Mouse (Mus musculus) intestine, embryonic 16.5 days (tissue): Measurements from ENCODE around the gene Camta1. TPM values are rescaled to one million over a fixed set of nuclear protein-coding genes. Genes with fewer than 3 reads are reported as not detected.

Source experiments
- ATAC-seq: fragments of 200-750 bp; cut with Nextera tagmentation; 2 replicates; pipeline ENCODE4 v1.8.0; 2017; ENCODE audit warnings: moderate TSS enrichment, moderate library complexity
- H3K27ac ChIP-seq: fragments of 300-500 bp; sonication (generic); 2 replicates; pipeline ENCODE4 v1.5.1; 2014; ENCODE audit warnings: mild to moderate bottlenecking, low read length
- H3K27me3 ChIP-seq: fragments of 300-500 bp; sonication (generic); replicated peaks from 2 replicates; pipeline ENCODE4 v1.6.1; 2014; ENCODE audit warnings: low read length, control low read depth, mixed read lengths; ENCODE audit not compliant: control insufficient read depth, insufficient read depth
- H3K36me3 ChIP-seq: fragments of 300-500 bp; sonication (generic); 2 replicates; pipeline ENCODE4 v1.6.1; 2014; ENCODE audit warnings: low read length, control low read depth; ENCODE audit not compliant: control insufficient read depth, insufficient read depth
- H3K4me1 ChIP-seq: fragments of 300-500 bp; sonication (generic); 2 replicates; pipeline ENCODE4 v1.6.1; 2014; ENCODE audit warnings: low read length, control low read depth, mixed read lengths; ENCODE audit not compliant: control insufficient read depth, insufficient read depth
- H3K4me2 ChIP-seq: fragments of 300-500 bp; sonication (generic); 2 replicates; pipeline ENCODE4 v1.6.1; 2014; ENCODE audit warnings: low read depth, low read length, control low read depth
- H3K4me3 ChIP-seq: fragments of 300-500 bp; sonication (generic); 2 replicates; pipeline ENCODE4 v1.5.1; 2014; ENCODE audit warnings: mild to moderate bottlenecking, low read length
- H3K9ac ChIP-seq: fragments of 300-500 bp; sonication (generic); 2 replicates; pipeline ENCODE4 v1.6.1; 2014; ENCODE audit warnings: low read depth, low read length
- H3K9me3 ChIP-seq: fragments of 300-500 bp; sonication (generic); 2 replicates; pipeline ENCODE4 v1.6.1; 2016; ENCODE audit warnings: low read length, control low read depth; ENCODE audit not compliant: control insufficient read depth
- WGBS: fragments of 180-500 bp; shearing (Covaris S2); extraction: QIAGEN DNeasy Blood & Tissue Kit; methylation state at CpG from one replicate; pipeline ENCODE4 v1.1.7; 2014; 5-methylcytosine and 5-hydroxymethylcytosine counted together
- polyA plus RNA-seq: library from polyadenylated mRNA; unstranded; fragments of >200 nt; fragmentation: Nextera tagmentation; extraction: Ambion mirVana; gene quantifications from 2 replicates; pipeline ENCODE4 v1.2.1, GENCODE M21; 2015

The Camta1 gene
- polyA plus RNA-seq, 1 experiment from 2014 or later = 69.1 TPM

GRCm38 (mm10) chr4:151088819-151089218 is 772.9 kb downstream of the Camta1 start:
- H3K27me3 ChIP-seq = no peaks in the 10 kb centered on the region
- no peaks in the 10 kb centered on the region for H3K9me3 ChIP-seq
- no peak for ATAC-seq
- H3K27ac ChIP-seq = no peak overlapping the region
- no peak overlapping the region for H3K9ac ChIP-seq
- no peak overlapping the region for H3K4me2 ChIP-seq
- 85% methylated on average over 14 of the region's 14 CpGs for WGBS
- H3K4me3 ChIP-seq = no peak overlapping the region
- no peaks in the 10 kb centered on the region for H3K4me1 ChIP-seq
- H3K36me3 ChIP-seq = no peaks in the 10 kb centered on the region

DNA sequence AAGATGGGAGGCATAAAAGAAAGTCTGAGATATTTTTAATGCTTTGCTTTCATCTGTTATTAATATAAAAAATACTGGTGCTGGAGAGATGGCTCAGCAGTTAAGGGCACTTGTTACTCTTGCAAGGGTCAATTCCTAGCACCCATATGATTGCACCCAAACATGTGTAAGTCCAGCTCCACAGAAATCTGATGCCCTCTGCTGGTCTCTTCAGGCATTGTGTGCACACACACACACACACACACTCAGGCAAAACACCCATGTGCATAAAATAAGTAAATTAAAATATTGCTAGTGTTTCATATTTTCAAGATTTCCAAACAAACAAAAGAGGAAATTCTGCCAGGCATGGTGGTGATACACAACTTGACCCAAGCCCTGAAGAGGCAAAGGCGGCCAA is 774.3 kb downstream of the Camta1 start:
- 96% methylated on average over 1 of the region's 1 CpGs for WGBS

DNA sequence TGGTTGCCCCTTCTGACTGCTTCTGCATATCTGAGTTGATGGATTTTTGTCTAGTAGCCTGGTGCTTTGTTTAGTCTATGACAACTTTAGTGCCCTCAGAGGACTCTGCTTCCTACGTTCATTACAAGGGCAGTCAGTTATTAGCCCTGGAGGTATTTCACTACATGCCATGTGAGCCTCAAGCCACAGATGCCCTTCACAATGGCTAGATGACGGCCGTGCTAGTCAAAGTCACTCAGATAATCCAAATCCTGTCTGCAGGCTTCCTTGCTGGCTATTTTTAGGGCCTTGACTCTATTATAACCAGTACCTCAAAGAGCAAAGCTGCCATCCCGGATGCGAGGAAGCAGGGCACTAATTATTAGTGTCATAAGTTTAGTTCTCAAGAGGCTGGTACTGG is 778.6 kb downstream of the Camta1 start:
- H3K36me3 ChIP-seq = no peaks in the 10 kb centered on the region
- no peak overlapping the region for H3K4me2 ChIP-seq
- WGBS = 73% methylated on average over 5 of the region's 5 CpGs
- H3K9me3 ChIP-seq = no peaks in the 10 kb centered on the region
- H3K4me3 ChIP-seq = no peak overlapping the region
- no peaks in the 10 kb centered on the region for H3K4me1 ChIP-seq
- H3K27me3 ChIP-seq = no peaks in the 10 kb centered on the region
- H3K27ac ChIP-seq = no peak overlapping the region
- ATAC-seq = no peak
- H3K9ac ChIP-seq = no peak overlapping the region

More for the DNA sequence above, 774.3 kb downstream of the Camta1 start:
- no peak for ATAC-seq
- no peaks in the 10 kb centered on the region for H3K9me3 ChIP-seq
- H3K4me2 ChIP-seq = no peak overlapping the region
- no peak overlapping the region for H3K9ac ChIP-seq
- no peaks in the 10 kb centered on the region for H3K36me3 ChIP-seq
- no peaks in the 10 kb centered on the region for H3K27me3 ChIP-seq
- H3K27ac ChIP-seq = no peak overlapping the region
- no peaks in the 10 kb centered on the region for H3K4me1 ChIP-seq
- H3K4me3 ChIP-seq = no peak overlapping the region

DNA sequence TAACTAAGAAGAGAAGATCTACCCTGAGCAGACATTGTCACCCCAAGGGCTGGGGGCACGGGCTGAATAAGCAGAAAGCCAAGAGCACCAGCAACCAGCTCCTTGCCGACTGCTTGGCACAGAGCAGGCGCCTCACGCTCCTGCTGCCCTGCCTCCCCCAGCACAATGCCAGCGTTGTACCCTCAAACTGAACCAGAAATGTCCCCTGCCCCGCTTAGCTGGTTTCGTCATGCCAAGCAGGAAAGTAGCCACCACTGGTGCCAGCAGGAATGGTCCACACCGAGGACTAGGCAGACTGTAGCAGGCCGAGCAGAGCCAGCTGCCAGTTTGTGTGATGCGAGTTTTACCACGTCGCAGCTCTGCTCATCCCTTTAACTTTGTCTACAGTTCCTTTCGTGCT is 779.7 kb downstream of the Camta1 start:
- no peak for ATAC-seq
- no peaks in the 10 kb centered on the region for H3K36me3 ChIP-seq
- no peaks in the 10 kb centered on the region for H3K9me3 ChIP-seq
- WGBS = 92% methylated on average over 13 of the region's 13 CpGs
- no peaks in the 10 kb centered on the region for H3K27me3 ChIP-seq
- no peaks in the 10 kb centered on the region for H3K4me1 ChIP-seq
- H3K4me2 ChIP-seq = no peak overlapping the region
- no peak overlapping the region for H3K4me3 ChIP-seq
- no peak overlapping the region for H3K9ac ChIP-seq
- no peak overlapping the region for H3K27ac ChIP-seq

DNA sequence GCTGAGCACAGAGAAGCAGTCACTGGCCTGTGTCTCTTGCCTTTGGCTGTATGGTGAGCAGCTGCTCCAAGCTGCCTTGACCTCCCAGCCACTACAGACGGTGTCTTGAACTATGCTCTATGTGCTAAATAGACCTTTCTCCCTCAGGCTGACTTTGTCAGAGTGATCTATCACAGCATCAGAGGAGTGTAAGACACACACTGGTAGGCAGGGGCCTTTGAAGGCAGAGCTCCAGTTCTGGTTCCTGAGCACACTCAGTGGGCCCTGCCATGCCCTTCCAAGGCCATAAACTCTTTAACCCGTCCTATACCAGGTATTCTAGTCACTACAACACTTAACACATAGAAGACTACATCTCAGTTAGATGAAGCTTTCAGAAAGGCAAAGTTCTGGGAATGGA is 780.3 kb downstream of the Camta1 start:
- H3K9me3 ChIP-seq = no peaks in the 10 kb centered on the region
- no peak overlapping the region for H3K4me2 ChIP-seq
- ATAC-seq = no peak
- no peak overlapping the region for H3K9ac ChIP-seq
- no peak overlapping the region for H3K4me3 ChIP-seq
- H3K4me1 ChIP-seq = no peaks in the 10 kb centered on the region
- no peaks in the 10 kb centered on the region for H3K36me3 ChIP-seq
- H3K27me3 ChIP-seq = no peaks in the 10 kb centered on the region
- H3K27ac ChIP-seq = no peak overlapping the region
- 70% methylated on average over 2 of the region's 2 CpGs for WGBS

GRCm38 (mm10) chr4:151074817-151075216 is 786.9 kb downstream of the Camta1 start:
- no peak overlapping the region for H3K27ac ChIP-seq
- H3K4me3 ChIP-seq = no peak overlapping the region
- no peaks in the 10 kb centered on the region for H3K4me1 ChIP-seq
- no peaks in the 10 kb centered on the region for H3K27me3 ChIP-seq
- WGBS = 85% methylated on average over 15 of the region's 15 CpGs
- H3K4me2 ChIP-seq = no peak overlapping the region
- no peaks in the 10 kb centered on the region for H3K36me3 ChIP-seq
- no peaks in the 10 kb centered on the region for H3K9me3 ChIP-seq
- H3K9ac ChIP-seq = no peak overlapping the region
- 0 out of 2 replicates have a peak, but pooled peaks have one; percentile 50 for ATAC-seq

DNA sequence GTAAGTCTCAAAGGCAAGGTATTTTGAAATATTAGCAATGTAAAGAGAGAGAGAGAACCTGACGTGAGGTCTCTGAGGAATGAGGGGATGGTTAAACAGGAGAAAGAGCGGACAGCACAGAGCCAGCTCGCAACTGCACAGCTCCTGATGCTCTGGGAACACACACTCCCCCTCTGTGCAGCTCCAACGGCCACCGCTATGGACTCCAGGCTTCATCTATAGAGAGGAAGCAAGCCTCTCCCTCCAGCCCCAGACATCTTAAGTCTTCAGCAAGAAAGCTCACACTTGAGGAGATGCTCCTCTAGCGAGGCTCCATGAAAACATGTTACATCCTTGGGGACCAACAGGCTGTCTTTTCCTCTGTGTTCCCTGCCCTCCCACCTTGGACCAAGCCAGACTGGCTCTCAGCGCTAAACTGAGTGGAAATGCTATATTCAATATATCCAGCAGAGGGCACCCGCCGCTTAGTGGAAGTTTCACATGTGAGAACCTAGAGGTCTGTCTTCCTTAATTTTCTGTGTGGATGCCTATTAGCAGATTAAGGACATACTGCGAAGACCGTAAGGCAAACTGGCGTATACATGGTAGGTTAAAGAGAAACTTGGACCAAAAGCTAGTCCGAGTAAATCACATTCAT is 788.5 kb downstream of the Camta1 start:
- no peak overlapping the region for H3K4me3 ChIP-seq
- H3K36me3 ChIP-seq = no peaks in the 10 kb centered on the region
- no peaks in the 10 kb centered on the region for H3K4me1 ChIP-seq
- 50% methylated on average over 13 of the region's 13 CpGs for WGBS
- H3K27me3 ChIP-seq = no peaks in the 10 kb centered on the region
- H3K4me2 ChIP-seq = no peak overlapping the region
- peak; percentile 62; the same call in 1 of the 2 replicates for ATAC-seq
- no peak overlapping the region for H3K9ac ChIP-seq
- H3K9me3 ChIP-seq = no peaks in the 10 kb centered on the region
- no peak overlapping the region for H3K27ac ChIP-seq

DNA sequence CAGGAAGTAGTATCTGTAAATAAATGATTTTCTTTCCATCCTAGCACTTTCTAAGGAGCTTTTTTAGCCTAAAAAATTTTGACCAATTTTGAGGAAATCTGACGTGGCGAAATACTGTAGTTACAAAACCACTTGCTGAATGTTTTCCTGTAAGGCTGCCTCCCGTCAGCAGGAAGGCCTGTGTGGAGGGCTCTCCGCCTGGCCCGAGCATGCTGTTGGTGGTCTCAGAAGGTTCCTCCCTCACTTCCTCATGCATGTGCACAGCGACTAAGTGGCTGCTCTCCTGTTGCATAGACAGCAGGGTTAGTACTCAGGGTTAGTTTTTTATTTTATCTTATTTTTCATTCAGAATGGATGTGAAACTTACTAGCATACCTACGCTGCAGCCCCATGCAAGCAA is 790.7 kb downstream of the Camta1 start:
- H3K36me3 ChIP-seq = no peaks in the 10 kb centered on the region
- ATAC-seq = no peak
- no peaks in the 10 kb centered on the region for H3K9me3 ChIP-seq
- 82% methylated on average over 7 of the region's 7 CpGs for WGBS
- no peak overlapping the region for H3K4me2 ChIP-seq
- H3K27me3 ChIP-seq = no peaks in the 10 kb centered on the region
- H3K9ac ChIP-seq = no peak overlapping the region
- H3K27ac ChIP-seq = no peak overlapping the region
- no peak overlapping the region for H3K4me3 ChIP-seq
- H3K4me1 ChIP-seq = no peaks in the 10 kb centered on the region

GRCm38 (mm10) chr4:151068751-151069150 is 792.9 kb downstream of the Camta1 start:
- no peak for ATAC-seq
- Histone ChIP-seq H3K9ac (no peak overlapping the region), H3K27me3 (no peaks in the 10 kb centered on the region), H3K4me3 (no peak overlapping the region), H3K9me3 (no peaks in the 10 kb centered on the region), H3K36me3 (no peaks in the 10 kb centered on the region), H3K27ac (no peak overlapping the region), H3K4me2 (no peak overlapping the region), H3K4me1 (no peaks in the 10 kb centered on the region)
- WGBS = 70% methylated on average over 4 of the region's 4 CpGs

DNA sequence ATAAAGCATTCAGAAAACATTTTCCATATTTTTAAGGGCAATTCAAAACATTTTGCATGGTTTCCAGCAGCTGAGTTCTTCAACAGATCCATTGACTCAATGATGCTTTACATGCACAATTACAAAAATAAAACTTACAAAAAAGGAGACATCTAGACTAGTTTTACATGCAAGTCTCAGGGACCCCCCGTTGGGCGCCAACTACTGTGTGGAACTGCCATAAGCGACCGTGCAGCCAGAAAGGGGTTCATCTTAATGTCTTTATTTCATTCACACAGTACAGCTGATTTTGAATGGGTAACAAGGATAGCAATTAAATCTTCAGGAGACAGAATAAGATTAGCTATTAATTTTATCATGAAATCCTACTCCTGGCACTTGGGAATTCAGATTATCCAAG is 802.1 kb downstream of the Camta1 start:
- 96% methylated on average over 4 of the region's 4 CpGs for WGBS
- H3K27me3 ChIP-seq = no peaks in the 10 kb centered on the region
- H3K4me3 ChIP-seq = no peak overlapping the region
- no peak overlapping the region for H3K9ac ChIP-seq
- ATAC-seq = no peak
- no peak overlapping the region for H3K27ac ChIP-seq
- peaks cover 7% of the 10 kb centered on the region; the same call in 1 of the 2 replicates for H3K4me1 ChIP-seq
- no peak overlapping the region for H3K4me2 ChIP-seq
- 0 out of 2 replicates have a peak, but pooled peaks cover 4% of the 10 kb centered on the region for H3K9me3 ChIP-seq
- H3K36me3 ChIP-seq = no peaks in the 10 kb centered on the region
